Mouse (Mus musculus): ENCODE measurements around the gene Dars2.

- TF ChIP-seq CTCF (IDR thresholded peaks at IDR 0.05) (no peak), EP300 (IDR thresholded peaks at IDR 0.05) (no peak)
These were observed 76.6 kb downstream of the Dars2 start for GRCm38 (mm10) chr1:160993851-160994250.
